Mouse (Mus musculus) forebrain, embryonic 10.5 days (tissue): ENCODE data around the gene Dand5. TPM values are rescaled to one million over a fixed set of nuclear protein-coding genes. Genes with fewer than 3 reads are reported as not detected.

Experiments
- DNase-seq: peaks from one replicate; pipeline ENCODE4 v3.0.0-alpha.2; 2017; ENCODE audit warnings: low spot score; ENCODE audit errors: extremely low spot score
- H3K27ac ChIP-seq: fragments of 300-500 bp; sonication (generic); 2 replicates; pipeline ENCODE4 v1.5.1; 2016; ENCODE audit warnings: mild to moderate bottlenecking
- H3K27me3 ChIP-seq: fragments of 300-500 bp; sonication (generic); 2 replicates; pipeline ENCODE4 v1.6.1; 2016; ENCODE audit warnings: mild to moderate bottlenecking; ENCODE audit not compliant: poor library complexity, severe bottlenecking
- H3K36me3 ChIP-seq: fragments of 300-500 bp; sonication (generic); replicated peaks from 2 replicates; pipeline ENCODE4 v1.6.1; 2016; ENCODE audit warnings: mild to moderate bottlenecking, moderate library complexity
- H3K4me1 ChIP-seq: fragments of 300-500 bp; sonication (generic); 2 replicates; pipeline ENCODE4 v1.6.1; 2016
- H3K4me3 ChIP-seq: fragments of 300-500 bp; sonication (generic); 2 replicates; pipeline ENCODE4 v1.5.1; 2016; ENCODE audit warnings: mild to moderate bottlenecking, moderate library complexity
- H3K9me3 ChIP-seq: fragments of 300-500 bp; sonication (generic); 2 replicates; pipeline ENCODE4 v1.6.1; 2016; ENCODE audit warnings: mild to moderate bottlenecking, moderate library complexity
- WGBS: fragments of 180-500 bp; shearing (Covaris S2); methylation state at CpG from one replicate; pipeline ENCODE4 v1.1.7; 2016; 5-methylcytosine and 5-hydroxymethylcytosine counted together
- polyA plus RNA-seq: library from polyadenylated mRNA; unstranded; fragments of >200 nt; fragmentation: Nextera tagmentation; extraction: Ambion mirVana; gene quantifications from 2 replicates; pipeline ENCODE4 v1.2.1, GENCODE M21; 2016

The Dand5 gene
- polyA plus RNA-seq, 1 experiment from 2014 or later: 2.9 TPM

DNA sequence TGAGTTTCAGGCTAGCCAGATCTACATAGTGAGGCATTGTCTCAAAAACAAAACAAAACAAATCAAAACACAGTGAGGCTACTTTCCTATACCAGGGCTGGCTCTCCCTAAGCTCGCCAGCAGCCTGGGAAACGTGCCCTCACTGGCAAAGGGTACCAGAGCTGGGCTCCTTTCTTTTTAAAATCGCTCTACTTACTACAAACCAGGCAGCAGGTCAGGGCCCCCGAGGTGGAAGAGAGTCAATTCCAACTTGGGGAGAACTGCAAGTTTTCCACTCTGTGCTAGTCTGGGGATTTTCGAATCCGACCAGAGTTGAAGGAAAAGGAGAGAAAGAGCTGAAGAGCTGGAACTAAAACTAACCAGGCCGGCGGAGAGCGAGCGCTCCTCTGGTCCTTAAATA lies 39.9 kb downstream of the Dand5 start:
- H3K27ac ChIP-seq: no peak overlapping the region
- H3K4me1 ChIP-seq: peaks cover 60% of the 10 kb centered on the region
- no peak overlapping the region for H3K4me3 ChIP-seq
- no peaks in the 10 kb centered on the region for H3K36me3 ChIP-seq
- no peaks in the 10 kb centered on the region for H3K9me3 ChIP-seq
- H3K27me3 ChIP-seq: peaks cover 100% of the 10 kb centered on the region
- peak; percentile 34 for DNase-seq
- WGBS: 1% methylated on average over 10 of the region's 10 CpGs

DNA sequence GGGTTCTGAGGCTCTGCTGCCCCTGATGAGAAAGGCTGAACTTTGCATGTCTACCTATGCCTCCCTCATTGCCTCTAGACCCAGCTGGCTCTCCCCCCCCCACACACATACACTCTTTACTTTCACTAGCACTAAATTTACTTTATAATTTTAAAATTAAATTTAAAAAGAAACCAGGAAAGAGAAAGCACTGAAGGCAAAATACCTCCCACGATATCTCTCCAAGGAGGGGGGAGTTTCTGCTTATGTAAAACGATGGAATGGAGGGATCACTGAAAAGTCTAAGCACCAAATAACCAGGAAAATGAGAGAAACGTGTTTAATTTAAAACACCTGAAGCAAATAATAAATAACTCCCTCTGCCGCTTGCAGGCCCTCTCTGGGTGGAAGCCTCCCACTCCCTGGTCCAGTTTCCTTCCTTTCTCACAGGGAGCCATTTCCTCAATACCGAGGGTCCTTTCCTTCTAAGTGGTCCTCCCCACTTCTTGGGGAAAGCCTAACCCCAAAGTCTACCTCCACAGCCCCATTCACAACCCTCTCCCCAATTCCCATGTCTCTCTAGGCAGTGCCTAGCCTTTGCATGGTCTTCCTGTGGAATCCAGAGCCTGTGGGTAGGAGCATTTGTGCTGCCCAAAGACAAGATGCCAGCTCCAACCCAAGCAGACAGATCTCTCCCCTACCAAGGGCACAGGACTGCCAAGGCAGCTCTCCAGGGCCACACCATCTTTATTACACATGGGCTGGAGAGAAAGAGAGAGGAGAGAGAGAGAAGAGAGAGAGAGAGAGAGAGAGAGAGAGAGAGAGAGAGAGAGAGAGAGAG lies 40.7 kb downstream of the Dand5 start:
- no peaks in the 10 kb centered on the region for H3K36me3 ChIP-seq
- no peak overlapping the region for H3K27ac ChIP-seq
- 2% methylated on average over 5 of the region's 5 CpGs for WGBS
- H3K27me3 ChIP-seq: peaks cover 100% of the 10 kb centered on the region
- peak; percentile 22 for DNase-seq
- no peak overlapping the region for H3K4me3 ChIP-seq
- peaks cover 60% of the 10 kb centered on the region for H3K4me1 ChIP-seq
- H3K9me3 ChIP-seq: no peaks in the 10 kb centered on the region

DNA sequence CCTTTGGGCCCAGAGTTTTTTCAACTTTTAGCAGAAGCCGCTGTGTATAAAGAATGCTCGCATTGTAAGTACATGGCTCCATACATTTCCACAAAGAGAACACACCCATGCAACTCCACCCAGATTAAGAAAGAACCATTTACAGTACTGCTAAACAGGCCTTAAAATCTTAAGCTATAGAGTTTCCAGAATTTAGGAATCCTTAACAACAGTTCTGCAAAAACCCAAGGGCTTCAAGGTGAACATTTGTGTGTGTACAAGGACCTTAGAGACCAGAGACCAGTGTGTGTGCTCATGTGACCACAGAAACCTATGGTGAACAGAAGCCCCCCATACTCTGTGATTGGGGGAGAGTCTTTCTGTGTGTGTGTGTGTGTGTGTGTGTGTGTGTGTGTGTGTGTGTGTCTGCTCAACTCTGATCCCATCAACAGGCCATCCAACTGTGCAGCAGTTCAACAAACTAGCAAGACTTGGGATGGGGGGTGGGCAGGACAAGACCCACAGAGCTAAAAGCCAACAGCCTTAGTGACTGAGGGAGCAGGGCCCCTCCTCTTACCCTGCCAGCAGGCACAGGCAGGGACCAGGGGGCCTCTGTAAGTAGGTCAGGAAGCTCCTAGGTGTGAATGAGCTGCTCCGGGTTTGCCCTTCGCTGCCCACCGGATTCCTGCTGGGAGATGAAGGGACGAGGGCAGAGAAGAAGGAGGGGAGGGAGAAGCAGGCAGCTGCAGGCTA lies 41.5 kb downstream of the Dand5 start:
- Histone ChIP-seq H3K36me3 (no peaks in the 10 kb centered on the region), H3K4me1 (peaks cover 56% of the 10 kb centered on the region), H3K27me3 (peaks cover 100% of the 10 kb centered on the region), H3K4me3 (no peak overlapping the region), H3K9me3 (no peaks in the 10 kb centered on the region), H3K27ac (no peak overlapping the region)
- peak; percentile 30 for DNase-seq
- WGBS: 3% methylated on average over 6 of the region's 6 CpGs

DNA sequence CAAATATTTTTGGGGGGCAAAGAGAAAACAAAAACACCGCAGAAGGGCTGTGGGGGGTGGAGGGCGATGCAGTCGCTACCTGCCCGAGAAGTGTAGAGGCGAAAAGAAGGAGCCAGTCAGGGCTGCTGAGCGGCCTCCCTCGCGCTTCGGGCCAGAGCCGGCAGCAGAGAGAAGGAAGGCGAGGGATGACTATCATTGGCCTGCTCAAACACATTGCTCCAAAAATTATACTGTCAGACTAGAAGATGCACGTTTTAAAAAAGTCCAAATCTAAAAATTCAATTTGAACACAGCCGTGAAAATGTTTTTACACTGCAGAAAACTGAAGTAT lies 42.4 kb downstream of the Dand5 start:
- under 1% methylated on average over 13 of the region's 13 CpGs for WGBS
- Histone ChIP-seq H3K36me3 (no peaks in the 10 kb centered on the region), H3K4me1 (peaks cover 56% of the 10 kb centered on the region), H3K4me3 (peak overlapping the region; percentile 18; the same call in 1 of the 2 replicates), H3K27ac (no peak overlapping the region), H3K27me3 (peaks cover 100% of the 10 kb centered on the region), H3K9me3 (no peaks in the 10 kb centered on the region)
- DNase-seq: no peak

DNA sequence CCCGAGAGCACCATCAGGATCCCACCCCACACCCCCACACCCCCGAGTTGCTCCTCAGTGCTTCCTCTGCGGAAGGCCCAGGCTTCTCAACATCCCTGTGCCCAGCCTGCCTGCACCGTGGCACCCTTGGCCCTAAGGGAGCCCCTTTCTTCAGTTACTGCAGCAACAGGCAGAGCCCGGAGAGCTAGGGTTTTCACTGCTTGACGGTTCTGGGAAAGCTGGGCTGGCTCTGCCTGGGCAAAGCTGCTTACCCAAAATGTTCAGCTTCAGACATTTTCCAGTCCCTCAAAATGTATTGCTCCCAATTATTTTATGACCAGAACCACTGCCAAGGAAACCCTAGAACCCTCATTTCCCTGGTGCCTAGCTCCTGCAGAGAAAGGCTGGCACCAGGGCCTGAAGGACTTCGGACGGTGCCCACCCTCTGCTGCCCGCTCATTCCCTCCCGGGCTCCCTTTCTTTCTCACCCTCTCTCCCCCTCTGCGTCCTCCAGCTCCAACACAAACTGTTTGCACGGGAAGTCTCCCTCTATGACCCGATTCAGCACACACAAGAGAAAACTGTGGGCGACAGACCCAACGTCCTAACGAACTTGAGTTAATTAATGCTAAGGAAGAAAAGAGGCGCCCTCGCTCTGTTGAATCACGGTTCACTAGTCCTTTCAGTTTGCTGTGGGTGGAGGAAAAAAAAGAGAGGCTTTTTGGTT lies 43.0 kb downstream of the Dand5 start:
- peaks cover 58% of the 10 kb centered on the region for H3K4me1 ChIP-seq
- 1% methylated on average over 19 of the region's 19 CpGs for WGBS
- peak overlapping the region; percentile 51; the same call in 1 of the 2 replicates for H3K27ac ChIP-seq
- peak; percentile 46 for DNase-seq
- peaks cover 100% of the 10 kb centered on the region for H3K27me3 ChIP-seq
- H3K9me3 ChIP-seq: no peaks in the 10 kb centered on the region
- H3K4me3 ChIP-seq: peak overlapping the region; percentile 18; the same call in 1 of the 2 replicates
- no peaks in the 10 kb centered on the region for H3K36me3 ChIP-seq

DNA sequence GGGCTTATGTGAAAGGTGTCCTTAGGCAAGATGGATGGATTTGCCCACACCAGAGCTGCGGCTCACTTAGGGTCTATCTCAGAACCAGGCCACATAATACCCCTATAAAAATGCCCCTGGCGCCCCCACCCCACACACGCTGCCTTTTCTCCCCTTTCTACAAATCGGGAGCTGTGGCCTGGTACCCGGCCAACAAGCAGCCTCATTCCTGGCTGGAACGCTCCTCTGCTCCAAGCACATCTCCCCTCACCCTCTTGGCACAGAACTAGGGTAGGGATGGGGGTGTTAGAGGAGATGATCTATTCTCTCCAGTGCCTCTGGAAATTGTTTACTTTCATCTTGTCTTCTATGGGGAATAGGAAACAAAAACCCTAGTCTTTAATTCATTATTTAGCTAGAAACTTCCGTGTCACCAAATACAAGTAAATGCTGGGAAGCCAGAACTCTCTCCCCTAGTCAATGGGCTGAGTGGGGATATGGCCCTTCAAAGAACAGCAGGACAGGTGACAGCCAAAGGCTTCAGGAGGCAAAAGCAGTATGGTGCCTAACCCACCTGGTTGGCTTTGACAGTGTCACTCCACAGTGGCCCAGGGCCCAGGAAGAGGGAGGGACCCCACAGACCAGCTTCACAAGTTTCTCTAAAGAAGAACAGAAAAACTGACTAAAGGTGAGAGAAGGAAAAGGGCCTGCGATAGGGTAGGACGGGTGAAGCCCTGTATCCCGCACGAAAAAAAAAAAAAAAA lies 43.8 kb downstream of the Dand5 start:
- peaks cover 60% of the 10 kb centered on the region for H3K4me1 ChIP-seq
- H3K4me3 ChIP-seq: no peak overlapping the region
- H3K36me3 ChIP-seq: no peaks in the 10 kb centered on the region
- H3K27ac ChIP-seq: no peak overlapping the region
- no peak for DNase-seq
- 2% methylated on average over 11 of the region's 11 CpGs for WGBS
- no peaks in the 10 kb centered on the region for H3K9me3 ChIP-seq
- H3K27me3 ChIP-seq: peaks cover 100% of the 10 kb centered on the region

DNA sequence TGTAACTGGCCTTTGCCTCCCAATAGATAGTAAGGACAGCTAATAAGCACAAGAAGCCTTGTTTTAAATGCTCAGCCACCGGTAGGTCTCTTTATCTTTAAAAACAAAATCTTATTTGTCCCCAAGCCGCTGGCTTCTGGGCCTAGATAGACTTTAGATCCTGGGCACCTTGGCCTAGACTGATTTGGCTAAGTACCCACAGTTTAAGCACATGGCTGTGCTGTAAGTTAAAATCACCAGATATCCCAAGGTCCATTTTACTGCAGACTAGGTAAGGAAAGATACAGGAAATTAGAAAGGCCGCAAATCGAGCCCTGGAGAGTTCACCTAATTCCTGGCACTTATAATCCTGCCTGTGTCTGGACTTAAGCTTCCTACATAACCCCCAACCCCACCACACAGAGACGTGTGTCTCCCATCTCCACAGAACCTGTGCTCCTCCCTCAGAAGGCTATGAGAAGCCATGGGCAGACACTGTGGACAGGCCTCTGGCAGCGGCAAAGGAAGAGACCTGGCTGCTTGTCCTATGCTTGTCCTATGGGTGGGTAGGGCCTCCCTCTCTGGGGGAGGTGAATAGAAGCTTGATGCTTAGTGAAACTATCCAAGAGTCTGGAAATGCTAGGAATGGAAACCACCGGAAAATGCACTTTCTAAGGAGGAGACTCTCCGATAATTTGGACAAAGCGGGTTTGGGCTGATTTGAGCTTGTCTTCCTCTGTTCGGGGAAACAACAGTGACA lies 44.6 kb downstream of the Dand5 start:
- Histone ChIP-seq H3K27ac (no peak overlapping the region), H3K4me1 (peaks cover 68% of the 10 kb centered on the region), H3K9me3 (no peaks in the 10 kb centered on the region), H3K4me3 (no peak overlapping the region), H3K27me3 (peaks cover 100% of the 10 kb centered on the region), H3K36me3 (no peaks in the 10 kb centered on the region)
- no peak for DNase-seq
- WGBS: 3% methylated on average over 10 of the region's 10 CpGs

DNA sequence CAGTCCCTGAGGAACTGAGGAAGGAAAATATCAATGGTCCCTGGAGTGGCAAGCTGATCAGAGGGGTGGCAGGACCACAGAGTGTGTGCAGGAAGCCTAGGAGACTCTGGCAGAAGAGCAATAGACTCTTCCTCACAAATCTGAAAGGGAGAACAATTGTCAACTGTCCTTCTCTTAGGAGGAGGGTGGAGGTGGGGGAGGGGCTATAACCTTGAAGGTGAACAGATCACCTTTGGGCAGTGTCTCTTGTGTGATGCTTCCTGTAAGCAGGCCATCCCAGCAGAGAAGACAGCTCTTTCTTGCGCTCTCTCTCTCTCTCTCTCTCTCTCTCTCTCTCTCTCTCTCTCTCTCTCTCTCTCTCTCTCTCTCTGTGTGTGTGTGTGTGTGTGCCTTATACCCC lies 46.1 kb downstream of the Dand5 start:
- Histone ChIP-seq H3K27me3 (peaks cover 100% of the 10 kb centered on the region), H3K4me3 (no peak overlapping the region), H3K27ac (no peak overlapping the region), H3K9me3 (no peaks in the 10 kb centered on the region), H3K4me1 (peaks cover 78% of the 10 kb centered on the region), H3K36me3 (no peaks in the 10 kb centered on the region)
- 0% methylated on average over 1 of the region's 1 CpGs for WGBS
- DNase-seq: no peak

DNA sequence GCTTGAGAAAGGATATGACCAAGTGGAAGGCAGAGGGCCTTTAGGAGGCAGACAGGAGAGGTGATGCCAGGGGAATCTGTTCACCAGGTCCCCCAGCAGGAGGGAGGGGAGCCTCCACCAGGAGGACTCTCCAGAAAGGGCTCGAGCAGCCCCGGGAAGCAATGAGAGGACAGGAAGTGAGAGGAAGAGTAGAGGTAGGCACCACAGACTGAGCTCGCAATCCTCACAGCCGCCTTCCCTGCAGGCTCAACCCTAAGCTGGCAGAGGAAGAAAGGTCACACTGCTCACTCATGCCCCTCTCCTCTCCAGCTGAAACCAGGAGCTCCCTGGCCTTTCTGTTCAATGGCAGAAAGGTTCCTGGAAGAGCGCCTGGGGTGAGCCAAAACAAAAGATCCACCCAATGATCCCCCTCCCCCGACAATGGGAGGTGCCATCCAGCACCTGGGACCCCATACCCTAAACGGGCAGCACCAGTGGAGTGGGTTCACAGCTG lies 47.0 kb downstream of the Dand5 start:
- Histone ChIP-seq H3K4me1 (peaks cover 80% of the 10 kb centered on the region), H3K27ac (peak overlapping the region; percentile 8; the same call in 1 of the 2 replicates), H3K4me3 (no peak overlapping the region), H3K27me3 (peaks cover 100% of the 10 kb centered on the region), H3K9me3 (no peaks in the 10 kb centered on the region), H3K36me3 (no peaks in the 10 kb centered on the region)
- WGBS: 3% methylated on average over 7 of the region's 7 CpGs
- DNase-seq: no peak

DNA sequence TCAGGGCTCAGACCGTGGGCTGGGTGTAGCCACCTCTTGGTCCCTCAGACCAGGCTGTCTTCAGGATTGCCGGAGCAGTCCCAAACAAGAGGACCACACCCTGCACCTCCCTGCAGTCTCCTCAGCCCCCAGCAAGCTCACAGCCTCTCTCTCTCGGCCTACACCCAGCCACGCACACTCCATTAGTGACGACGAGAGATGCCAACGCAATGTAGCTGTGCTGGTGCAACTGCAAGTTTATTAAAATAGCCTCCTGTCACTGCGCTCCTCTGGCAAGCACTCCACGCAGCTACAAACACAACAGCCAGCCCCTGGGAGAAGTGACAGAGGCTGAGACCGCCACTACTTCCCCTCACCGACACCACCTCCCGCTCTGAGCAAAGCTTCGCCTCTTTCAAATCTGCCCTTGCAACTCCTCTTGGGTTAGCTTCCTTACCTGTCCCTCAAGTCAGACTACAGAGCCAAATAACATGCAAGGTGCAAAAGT lies 47.5 kb downstream of the Dand5 start:
- Histone ChIP-seq H3K4me3 (peak overlapping the region; percentile 11; the same call in 1 of the 2 replicates), H3K27me3 (peaks cover 100% of the 10 kb centered on the region), H3K4me1 (peaks cover 81% of the 10 kb centered on the region), H3K36me3 (no peaks in the 10 kb centered on the region), H3K27ac (peak overlapping the region; percentile 8; the same call in 1 of the 2 replicates), H3K9me3 (no peaks in the 10 kb centered on the region)
- 2% methylated on average over 13 of the region's 13 CpGs for WGBS
- no peak for DNase-seq

DNA sequence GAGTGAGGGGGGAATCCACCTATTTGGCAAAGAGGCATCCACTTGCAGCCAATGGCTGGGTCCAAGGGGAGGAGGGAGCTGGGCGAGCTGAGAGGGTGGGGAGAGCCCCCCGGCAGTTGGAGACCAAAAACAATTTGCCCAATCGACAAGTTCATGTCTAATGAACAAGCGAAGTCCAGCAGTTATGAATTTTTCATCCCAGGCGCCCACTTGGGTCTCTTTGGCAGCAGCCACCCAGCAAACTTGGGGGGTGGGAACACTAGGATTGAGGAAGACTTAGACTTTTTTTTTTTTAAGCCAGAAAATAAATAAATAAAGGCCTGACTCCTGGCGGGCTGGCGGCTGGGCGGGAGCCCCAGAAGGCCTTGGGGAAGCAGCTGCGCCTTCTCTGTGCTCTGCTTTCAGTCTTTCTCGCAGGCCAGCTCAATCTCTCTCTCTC lies 48.1 kb downstream of the Dand5 start:
- Histone ChIP-seq H3K27ac (peak overlapping the region; percentile 74; the same call in 1 of the 2 replicates), H3K9me3 (no peaks in the 10 kb centered on the region), H3K4me3 (peak overlapping the region; percentile 42; the same call in 1 of the 2 replicates), H3K4me1 (peaks cover 81% of the 10 kb centered on the region), H3K36me3 (no peaks in the 10 kb centered on the region), H3K27me3 (peaks cover 100% of the 10 kb centered on the region)
- under 1% methylated on average over 10 of the region's 10 CpGs for WGBS
- no peak for DNase-seq
